Mouse (Mus musculus) right cerebral cortex, postnatal 4 days (tissue): ENCODE results near the gene Atl3.

Experiments used
- DNase-seq: peaks from one replicate; pipeline ENCODE4 v3.0.0-alpha.2; 2022

Gene Atl3

GRCm38 (mm10) chr19:7502432-7502831 lies 8.6 kb downstream of the Atl3 start:
- DNase-seq: no peak

DNA sequence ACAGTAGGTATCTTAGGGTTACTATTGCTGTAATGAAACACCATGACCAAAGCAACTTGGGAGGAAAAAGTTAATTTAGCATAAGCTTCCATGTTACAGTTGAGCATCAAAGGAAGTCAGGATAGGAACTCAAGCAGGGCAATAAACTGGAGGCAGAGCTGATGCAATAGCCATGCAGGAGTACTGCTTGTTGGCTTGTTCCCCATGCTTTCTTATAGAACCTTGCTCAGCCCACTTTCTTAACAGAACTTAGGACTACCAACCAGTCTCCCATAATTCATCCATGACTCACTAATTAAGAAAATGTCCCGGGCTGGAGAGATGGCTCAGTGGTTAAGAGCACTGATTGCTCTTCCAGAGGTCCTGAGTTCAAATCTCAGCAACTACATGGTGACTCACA lies 12.5 kb downstream of the Atl3 start:
- no peak for DNase-seq

DNA sequence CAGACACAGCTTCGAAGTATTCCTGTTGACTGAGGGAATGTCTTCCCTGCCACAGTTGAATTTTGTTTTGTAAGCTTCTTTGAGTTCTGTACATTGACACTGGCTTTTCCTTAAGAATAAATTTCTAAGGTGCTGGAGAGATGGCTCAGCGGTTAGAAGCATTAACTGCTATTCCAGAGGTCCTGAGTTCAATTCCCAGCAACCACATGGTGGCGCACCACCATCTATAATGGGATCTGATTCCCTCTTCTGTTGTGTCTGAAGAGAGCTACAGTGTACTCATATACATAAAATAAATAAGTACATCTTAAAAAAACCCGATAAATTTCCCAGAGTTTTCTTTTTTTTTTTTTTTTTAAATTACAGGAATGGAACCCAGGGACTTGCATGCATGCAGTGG lies 14.2 kb downstream of the Atl3 start:
- DNase-seq: no peak

GRCm38 (mm10) chr19:7516437-7516836 lies 22.6 kb downstream of the Atl3 start:
- no peak for DNase-seq

- no peak for DNase-seq
Observed at GRCm38 (mm10) chr19:7521619-7522018, 27.8 kb downstream of the Atl3 start.

DNA sequence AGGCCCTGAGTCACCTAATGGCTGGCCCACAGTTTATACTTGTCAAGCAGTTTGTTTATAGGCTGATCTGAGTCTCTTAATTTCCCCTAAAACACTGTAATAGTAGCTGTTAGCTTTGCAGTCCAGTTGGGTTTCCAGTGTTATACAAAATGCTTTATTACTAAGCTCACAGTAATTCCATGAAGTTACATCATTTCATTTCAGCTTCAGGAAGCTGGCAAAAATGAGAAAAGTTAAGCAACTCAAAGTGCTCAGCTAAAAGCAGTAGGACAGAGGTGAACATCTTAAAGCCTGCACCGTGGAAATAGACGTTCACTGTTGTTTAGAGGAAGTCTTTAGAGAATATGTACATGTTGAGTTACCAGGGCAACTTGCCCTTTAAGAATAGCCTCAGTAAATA lies 29.0 kb downstream of the Atl3 start:
- no peak for DNase-seq

- peak; percentile 16 for DNase-seq
Observed at GRCm38 (mm10) chr19:7523292-7523691, 29.5 kb downstream of the Atl3 start.

GRCm38 (mm10) chr19:7523781-7524180 lies 29.9 kb downstream of the Atl3 start:
- no peak for DNase-seq

- DNase-seq: no peak
Observed at GRCm38 (mm10) chr19:7524879-7525278, 31.0 kb downstream of the Atl3 start.

DNA sequence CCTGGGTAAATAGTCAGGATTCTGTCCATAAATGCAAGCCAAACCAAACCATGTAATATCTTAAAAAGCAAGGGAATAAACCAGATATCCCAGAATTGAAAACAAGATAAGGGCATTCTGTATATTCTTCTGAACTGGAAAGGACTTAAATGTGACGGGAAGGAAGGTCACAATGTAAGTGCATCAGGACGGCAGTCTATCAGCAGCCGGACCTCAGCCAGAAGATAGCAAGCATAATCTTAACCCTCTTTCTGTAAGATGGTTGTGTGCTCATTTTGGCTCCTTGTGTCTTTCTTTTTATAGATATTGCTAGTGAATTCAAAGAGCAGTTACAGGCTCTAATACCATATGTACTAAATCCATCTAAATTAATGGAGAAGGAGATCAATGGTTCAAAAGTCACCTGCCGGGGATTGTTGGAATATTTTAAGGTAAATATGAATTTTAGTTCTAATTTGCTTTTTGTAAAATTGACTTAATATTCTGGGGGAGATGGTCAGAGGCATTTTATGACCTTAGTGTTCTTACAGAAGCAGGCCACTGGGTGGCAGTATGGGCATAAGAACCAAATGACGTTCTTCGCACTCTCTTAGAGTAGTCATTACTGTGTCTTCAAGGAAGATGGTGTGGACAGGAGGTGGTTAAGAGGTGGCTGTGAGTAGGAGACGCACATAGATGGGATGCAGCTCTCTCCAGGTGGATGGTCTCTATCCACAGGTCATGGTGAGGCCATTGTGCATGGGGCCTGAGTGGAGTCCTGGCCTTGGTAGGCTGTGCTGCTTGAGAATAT lies 35.0 kb downstream of the Atl3 start:
- DNase-seq: peak; percentile 77

DNA sequence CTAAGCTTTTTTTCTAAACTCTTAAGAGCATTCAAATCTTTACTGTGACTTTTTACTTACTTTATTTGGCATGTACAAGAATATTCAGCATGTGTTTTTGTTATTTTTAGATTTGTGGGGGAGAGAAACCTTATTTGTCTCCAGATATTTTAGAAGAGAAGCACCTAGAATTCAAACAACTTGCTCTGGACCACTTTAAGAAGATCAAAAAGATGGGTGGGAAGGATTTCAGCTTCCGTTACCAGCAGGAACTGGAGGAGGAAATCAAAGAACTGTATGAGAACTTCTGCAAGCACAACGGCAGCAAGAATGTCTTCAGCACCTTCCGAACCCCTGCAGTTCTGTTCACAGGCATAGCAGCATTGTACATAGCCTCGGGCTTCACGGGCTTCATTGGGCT lies 38.1 kb downstream of the Atl3 start:
- no peak for DNase-seq

DNA sequence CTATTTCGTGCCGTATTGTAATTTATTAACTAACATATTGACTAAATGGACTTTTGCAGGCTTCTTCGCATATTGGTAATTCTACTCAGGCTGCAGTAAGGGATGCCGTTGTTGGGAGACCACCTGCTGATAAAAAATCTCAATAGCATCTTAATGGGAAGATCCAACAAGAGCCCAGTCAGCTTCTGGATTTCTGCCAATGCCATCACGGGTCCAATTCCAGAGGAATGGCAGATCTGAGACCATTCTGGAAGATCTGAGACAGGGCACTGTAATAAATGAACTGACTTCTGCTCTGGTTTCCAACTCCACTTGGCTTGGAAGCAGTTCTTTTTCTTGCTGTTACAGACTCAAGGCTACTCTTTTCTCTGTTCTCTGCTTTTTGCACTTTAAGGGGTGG lies 40.1 kb downstream of the Atl3 start:
- DNase-seq: no peak

DNA sequence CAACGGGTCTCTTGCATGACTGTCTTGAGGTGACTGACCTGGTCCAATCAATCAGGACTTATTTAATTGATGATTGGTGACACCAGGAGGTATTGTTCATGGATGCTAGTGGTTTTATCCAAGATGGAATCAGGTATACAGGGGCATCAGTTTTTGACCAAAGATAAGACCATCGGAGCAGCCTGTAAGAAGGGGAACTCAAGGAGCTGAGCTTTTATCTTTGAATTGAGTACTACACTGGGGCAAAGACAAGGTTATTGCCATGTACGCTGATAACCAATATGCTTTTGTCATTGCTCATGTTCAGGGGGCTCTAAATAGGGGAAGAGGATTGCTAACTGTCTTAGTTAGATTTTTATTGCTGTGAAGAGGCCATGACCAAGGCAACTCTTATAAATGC lies 55.1 kb downstream of the Atl3 start:
- no peak for DNase-seq

DNA sequence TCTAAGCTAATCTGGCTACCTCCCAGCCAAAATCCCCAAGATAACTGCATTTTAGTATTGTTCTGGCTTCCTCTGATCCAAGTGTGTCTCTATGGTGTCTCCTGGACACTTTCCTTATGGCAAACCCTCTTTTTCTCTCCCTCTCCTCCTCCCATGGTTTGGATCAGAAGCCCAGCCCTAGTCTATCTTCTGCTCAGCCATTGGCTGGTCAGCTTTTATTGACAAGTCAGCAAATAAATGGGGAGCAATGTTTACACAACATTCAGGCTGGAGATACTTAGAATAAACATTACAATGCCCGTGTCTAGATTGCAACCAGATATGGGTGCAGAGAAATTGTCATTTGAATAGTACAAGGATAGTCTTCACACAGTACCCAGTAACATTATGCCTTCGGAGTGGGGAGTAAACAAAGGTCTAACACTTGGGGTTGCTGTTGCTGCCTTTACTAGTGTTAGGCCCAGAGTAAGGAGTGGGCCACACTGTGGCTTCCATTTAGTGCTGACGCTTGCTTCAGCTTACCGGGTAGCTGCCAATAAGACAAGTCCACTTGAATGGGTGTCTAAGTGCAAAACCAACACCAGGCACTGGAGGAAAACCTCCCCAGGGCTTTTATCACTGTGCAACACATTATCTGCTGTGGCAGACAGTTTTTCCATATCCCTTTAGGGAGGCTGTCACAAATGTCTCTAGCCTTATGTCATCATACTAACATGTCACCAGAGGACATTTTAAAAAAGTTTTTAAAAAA lies 57.9 kb downstream of the Atl3 start:
- no peak for DNase-seq

GRCm38 (mm10) chr19:7552301-7552673 lies 58.4 kb downstream of the Atl3 start:
- no peak for DNase-seq

DNA sequence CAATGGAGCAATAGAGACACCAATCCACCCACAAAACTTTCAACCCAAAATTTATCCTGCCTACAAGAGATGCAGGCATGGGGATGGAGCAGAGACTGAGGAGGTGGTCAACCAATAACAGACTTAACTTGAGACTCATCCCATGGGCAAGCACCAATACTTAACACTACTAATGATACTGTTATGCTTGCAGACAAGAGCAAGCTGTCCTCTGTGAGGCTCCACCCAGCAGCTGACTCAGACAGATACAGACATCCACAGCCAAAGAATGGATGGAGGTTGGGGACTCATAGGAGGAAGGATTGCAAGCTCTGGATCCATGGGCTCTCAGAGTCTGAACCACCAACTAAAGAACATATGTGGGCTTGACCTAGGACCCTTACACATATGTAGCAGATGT lies 59.6 kb downstream of the Atl3 start:
- no peak for DNase-seq

GRCm38 (mm10) chr19:7554881-7555280 lies 61.0 kb downstream of the Atl3 start:
- no peak for DNase-seq

DNA sequence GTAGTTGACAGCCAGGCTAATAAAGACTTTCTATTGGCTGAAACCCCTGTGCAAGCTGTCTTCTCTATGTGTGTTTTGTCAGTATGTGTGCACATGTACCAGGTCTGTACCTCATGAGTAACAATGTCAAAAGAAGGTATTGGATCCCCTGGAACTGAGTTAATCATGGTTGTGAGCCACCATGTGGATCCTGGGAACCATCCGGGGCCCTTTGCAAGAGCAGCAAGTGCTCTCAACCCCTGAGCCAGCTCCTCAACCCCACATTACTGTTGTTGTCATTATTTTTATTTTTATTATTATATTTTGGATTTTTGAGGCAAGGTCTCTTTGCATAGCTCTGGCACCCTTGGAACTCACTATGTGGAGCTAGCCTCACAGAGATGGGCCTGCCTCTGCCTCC lies 62.8 kb downstream of the Atl3 start:
- DNase-seq: no peak

DNA sequence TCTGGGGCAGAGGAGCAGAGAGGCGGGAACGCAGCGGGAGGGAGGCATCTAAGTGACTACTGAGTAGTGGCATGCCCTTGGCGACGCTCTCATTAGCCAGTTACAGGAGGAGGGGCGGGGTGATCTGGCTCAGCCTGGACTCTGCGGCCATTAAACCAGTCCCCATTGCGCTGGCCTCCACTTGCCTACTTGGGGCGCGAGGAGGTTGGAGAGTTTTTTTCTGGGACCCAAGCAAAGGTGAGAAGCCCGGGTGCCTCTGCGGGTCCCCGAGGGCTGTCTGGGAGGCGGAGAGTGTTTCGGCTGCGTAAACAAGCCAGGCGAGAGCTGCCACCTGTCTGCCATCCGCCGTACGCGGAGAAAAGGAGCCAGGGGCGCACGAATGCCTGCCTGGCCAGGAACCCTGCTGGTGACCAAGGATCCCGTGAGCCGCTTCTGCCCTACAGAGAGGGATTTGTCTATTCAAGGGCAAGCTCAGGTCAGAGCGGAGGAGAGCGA lies 63.5 kb downstream of the Atl3 start, which contains the start of gene Pla2g16:
TSS of gene Pla2g16 (plus strand) at position 132 of the 495 bp plus-strand sequence.
- peak; percentile 25 for DNase-seq

DNA sequence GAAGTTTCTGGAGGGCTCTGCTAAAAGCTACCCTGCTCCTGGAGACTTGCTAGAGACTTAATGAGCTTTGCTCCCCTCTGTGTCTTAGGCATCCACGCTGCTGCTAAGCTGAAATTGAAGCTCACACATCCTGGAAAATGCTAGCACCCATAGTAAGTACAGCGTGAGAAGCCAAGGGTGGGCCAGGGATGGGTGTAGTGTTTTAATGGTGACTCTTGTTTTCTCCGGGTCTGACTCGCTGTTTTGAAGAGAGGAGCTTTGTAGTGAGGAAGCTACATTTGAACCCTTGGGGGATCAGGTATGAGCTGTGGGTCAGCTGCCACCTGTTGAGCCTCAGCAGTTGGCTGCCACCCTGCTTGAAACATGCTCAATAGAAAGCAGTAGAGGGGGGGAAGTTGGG lies 64.0 kb downstream of the Atl3 start:
- no peak for DNase-seq

DNA sequence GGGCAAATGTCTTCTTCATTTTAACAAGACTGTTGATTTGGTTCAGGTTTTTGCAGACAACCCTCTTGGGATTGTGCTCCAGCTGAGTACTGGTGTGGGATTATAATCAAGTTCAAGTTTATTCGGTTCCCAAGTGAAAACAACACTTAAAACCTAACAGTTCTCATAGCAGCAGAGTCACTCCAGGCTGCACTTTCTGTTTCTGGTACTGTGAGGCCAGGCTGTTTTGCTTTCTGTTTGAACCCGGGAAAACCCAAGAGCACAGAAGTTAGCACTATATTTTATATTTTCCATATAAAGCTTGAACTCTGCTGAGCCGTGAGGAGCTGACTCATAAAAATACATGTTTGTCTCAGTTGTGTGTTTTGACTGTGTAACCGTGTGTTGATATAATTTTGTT lies 64.8 kb downstream of the Atl3 start:
- no peak for DNase-seq

GRCm38 (mm10) chr19:7559986-7560385 lies 66.1 kb downstream of the Atl3 start:
- DNase-seq: no peak

DNA sequence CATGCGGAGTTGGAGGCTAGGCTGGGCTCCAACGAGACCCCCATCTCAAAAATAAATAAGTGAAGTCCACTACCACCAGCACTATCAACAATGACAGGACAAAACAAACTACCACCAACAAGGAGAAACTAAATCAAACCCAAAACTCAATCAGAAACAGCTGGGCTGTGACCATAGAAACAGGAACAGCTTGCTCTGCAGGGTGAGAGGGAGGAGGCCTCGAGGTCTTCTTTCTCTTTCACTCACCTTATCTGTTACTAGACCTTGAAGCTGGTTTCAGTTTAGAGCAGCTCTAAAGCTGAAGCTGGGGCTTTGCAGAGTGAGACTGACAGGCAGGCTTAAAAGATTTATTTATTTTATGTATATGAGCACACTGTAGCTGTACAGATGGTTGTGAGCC lies 67.6 kb downstream of the Atl3 start:
- DNase-seq: no peak

DNA sequence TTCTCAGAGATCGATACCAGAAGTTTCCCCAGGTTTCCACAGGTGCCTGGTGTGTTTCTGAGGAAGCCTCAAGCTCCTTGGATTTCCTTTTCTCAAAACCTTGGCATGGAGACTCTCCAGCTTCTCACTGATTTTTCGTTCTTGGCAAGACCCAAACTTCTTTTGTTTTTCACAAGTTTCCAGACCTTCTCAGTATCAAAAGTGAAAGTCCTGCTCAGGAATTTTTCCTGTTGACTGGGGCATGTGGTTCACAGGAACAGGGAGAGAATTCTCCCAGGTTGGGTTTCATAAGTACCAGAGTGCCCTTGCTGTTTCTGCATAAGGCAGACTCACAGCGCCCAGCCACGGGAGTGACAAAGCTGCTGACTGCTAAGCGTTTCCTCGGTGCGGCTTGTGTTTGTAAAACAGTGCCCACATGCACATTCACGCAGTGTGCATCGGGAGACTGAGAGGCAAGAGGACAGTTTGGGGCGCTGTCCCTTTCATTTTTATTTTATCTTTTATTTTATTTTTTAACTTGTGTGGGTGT lies 68.8 kb downstream of the Atl3 start:
- no peak for DNase-seq
